Mouse (Mus musculus) embryonic facial prominence, embryonic 13.5 days (tissue): ENCODE results near the gene Gm20481. TPM values are rescaled to one million over a fixed set of nuclear protein-coding genes. Genes with fewer than 3 reads are reported as not detected.
"Not testable (repeated sequence)": the region's sequence is repeated elsewhere in the genome, so short reads cannot be mapped to it uniquely, and the experiment has no call there.

ENCODE experiments used
- ATAC-seq: fragments of 200-750 bp; cut with Nextera tagmentation; 2 replicates; pipeline ENCODE4 v1.8.0; 2017; ENCODE audit warnings: low read depth; ENCODE audit not compliant: insufficient number of reproducible peaks, insufficient read depth, low FRiP score, low TSS enrichment
- H3K27ac ChIP-seq: fragments of 300-500 bp; sonication (generic); 2 replicates; pipeline ENCODE4 v1.5.1; 2015; ENCODE audit warnings: moderate library complexity, mild to moderate bottlenecking, inconsistent platforms
- H3K27me3 ChIP-seq: fragments of 300-500 bp; sonication (generic); 2 replicates; pipeline ENCODE4 v1.6.1; 2015; ENCODE audit warnings: mild to moderate bottlenecking, inconsistent platforms
- H3K36me3 ChIP-seq: fragments of 300-500 bp; sonication (generic); 2 replicates; pipeline ENCODE4 v1.6.1; 2015; ENCODE audit warnings: mild to moderate bottlenecking, inconsistent platforms
- H3K4me1 ChIP-seq: fragments of 300-500 bp; sonication (generic); 2 replicates; pipeline ENCODE4 v1.6.1; 2015; ENCODE audit warnings: inconsistent platforms
- H3K4me2 ChIP-seq: fragments of 300-500 bp; sonication (generic); 2 replicates; pipeline ENCODE4 v1.6.1; 2015; ENCODE audit warnings: moderate library complexity, mild to moderate bottlenecking, inconsistent platforms
- H3K4me3 ChIP-seq: fragments of 300-500 bp; sonication (generic); 2 replicates; pipeline ENCODE4 v1.5.1; 2015; ENCODE audit warnings: mild to moderate bottlenecking, inconsistent platforms
- H3K9ac ChIP-seq: fragments of 300-500 bp; sonication (generic); 2 replicates; pipeline ENCODE4 v1.6.1; 2015; ENCODE audit warnings: mild to moderate bottlenecking, inconsistent platforms
- H3K9me3 ChIP-seq: fragments of 300-500 bp; sonication (generic); 2 replicates; pipeline ENCODE4 v1.6.1; 2016; ENCODE audit warnings: inconsistent platforms
- WGBS: fragments of 180-500 bp; shearing (Covaris S2); methylation state at CpG from one replicate; pipeline ENCODE4 v1.1.7; 2015; ENCODE audit warnings: mixed read lengths; 5-methylcytosine and 5-hydroxymethylcytosine counted together
- polyA plus RNA-seq: library from polyadenylated mRNA; unstranded; fragments of >200 nt; fragmentation: Nextera tagmentation; extraction: Ambion mirVana; gene quantifications from 2 replicates; pipeline ENCODE4 v1.2.1, GENCODE M21; 2015

The Gm20481 gene
- polyA plus RNA-seq, 1 experiment from 2014 or later: not detected

DNA sequence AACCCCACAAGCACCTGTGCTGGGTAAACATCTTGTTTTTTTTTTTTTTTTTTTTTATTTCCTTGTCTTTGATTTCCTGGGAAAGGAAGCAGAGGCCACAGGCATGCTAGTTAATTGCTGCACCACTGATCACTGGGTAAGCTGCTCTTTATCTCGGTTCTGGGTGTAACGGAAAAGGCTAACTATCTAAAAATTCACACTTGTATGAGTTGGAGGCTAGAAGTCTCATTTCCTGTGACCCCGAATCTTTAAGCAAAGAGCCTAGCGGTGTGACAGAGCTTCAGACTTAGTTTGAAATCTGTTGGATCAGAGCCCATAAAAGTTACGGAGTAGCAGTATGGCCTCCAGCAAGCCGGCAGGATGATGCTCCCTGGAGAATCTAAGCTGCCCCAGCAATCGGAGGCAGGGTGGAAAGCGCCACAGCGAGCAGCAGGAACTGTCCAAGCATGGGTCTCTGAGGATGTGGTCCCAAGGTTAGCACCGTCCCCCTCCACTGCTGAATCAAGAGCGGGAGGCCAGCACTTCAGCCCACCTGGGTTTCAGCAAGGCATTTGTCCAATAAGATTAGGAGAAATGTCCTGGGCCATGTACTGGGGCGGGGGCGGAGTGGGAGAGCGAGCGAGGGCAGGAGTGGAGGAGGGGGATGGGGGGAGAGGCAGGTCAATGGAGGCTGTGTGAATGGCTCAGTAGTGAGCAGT, 28.2 kb upstream of the Gm20481 start:
- Histone ChIP-seq H3K27me3 (no peaks in the 10 kb centered on the region), H3K4me1 (peaks cover 6% of the 10 kb centered on the region), H3K36me3 (no peaks in the 10 kb centered on the region), H3K9me3 (no peaks in the 10 kb centered on the region), H3K27ac (no peak overlapping the region), H3K9ac (peak overlapping the region; percentile 65), H3K4me3 (peak overlapping the region; percentile 30), H3K4me2 (peak overlapping the region; percentile 52)
- 6% methylated on average over 15 of the region's 15 CpGs for WGBS
- ATAC-seq: no peak

DNA sequence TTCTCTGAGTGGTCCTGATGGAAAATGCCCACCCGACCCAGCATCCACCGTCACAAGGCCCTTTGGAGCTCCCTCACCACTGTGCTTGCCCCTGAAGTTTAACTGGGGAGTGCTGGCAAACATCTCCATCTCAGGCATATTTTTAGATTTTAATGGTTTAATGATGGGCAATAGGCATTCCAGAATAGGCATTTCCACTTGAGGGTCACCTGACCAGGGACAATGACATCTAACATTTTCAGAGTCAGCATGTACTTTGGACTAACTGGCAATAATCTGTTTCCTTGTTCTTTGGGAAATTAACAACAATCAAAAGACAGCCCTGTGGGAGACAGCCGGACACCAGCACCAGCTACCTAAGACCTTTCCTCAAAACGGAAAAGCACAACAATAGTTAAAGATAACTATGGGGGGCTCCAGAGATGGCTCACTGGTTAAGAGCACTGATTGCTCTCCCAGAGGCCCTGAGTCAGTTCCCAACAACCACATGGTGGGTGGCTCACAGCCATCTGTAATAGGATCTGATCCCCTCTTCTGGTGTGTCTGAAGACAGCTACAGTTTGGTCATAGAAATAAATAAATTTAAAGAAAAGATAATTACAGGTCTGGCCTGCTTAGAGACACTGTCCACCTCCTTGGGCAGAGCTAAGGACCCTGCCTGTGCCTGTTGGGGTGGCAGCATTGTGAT, 26.4 kb upstream of the Gm20481 start:
- peaks cover 6% of the 10 kb centered on the region for H3K4me1 ChIP-seq
- no peaks in the 10 kb centered on the region for H3K9me3 ChIP-seq
- ATAC-seq: no peak
- no peak overlapping the region for H3K9ac ChIP-seq
- no peaks in the 10 kb centered on the region for H3K27me3 ChIP-seq
- H3K4me2 ChIP-seq: no peak overlapping the region
- H3K4me3 ChIP-seq: no peak overlapping the region
- 83% methylated on average over 4 of the region's 4 CpGs for WGBS
- H3K27ac ChIP-seq: no peak overlapping the region
- H3K36me3 ChIP-seq: no peaks in the 10 kb centered on the region

DNA sequence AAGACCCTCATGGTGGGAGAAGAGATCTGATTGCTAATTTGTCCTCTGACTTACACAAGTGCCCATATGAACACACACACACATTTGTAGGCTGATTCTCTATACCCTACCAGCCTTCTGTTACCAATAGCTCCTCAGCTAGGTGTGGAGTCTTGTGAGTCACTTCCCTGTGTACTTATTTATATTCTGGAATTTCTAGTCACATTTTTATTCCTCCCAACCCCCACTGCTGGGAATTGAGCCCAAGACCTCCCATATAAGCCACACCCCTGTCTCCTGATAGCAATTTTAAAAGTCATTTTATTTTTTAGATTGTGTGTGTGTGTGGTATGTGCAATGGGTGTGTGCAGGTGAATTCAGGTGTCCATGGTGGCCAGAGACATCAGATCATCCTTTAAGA, 25.4 kb upstream of the Gm20481 start:
- Histone ChIP-seq H3K9ac (no peak overlapping the region), H3K4me1 (peaks cover 6% of the 10 kb centered on the region), H3K36me3 (peaks cover under 1% of the 10 kb centered on the region), H3K27ac (no peak overlapping the region), H3K4me3 (no peak overlapping the region), H3K4me2 (no peak overlapping the region), H3K9me3 (no peaks in the 10 kb centered on the region), H3K27me3 (no peaks in the 10 kb centered on the region)
- ATAC-seq: no peak

DNA sequence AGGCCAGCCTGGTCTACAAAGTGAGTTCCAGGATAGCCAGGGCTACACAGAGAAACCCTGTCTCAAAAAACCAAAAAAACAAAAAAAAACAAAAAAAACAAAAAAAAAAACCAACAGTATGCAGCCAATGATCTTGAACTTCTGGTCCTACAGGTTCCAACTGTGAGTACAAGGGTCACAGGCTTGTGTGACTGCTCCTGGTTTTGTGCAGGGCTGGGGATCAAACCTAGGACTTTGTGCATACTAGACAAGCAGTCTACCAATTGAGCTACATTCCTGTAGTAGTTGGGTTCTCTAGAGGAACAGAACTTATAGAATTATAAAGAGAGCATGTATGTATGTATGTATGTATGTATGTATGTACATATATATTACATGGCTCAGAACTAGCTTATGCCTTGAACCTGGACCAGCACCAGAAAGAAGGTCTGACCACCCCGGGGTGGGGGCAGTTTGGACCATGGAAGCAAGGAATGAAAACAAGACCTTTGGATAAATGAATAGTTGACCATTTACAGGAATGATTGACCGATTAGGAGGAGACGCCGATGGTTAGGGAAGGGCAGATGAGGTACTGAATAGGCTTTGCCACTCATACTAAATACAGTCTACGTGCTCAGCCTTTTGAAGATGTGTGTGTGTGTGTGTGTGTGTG, 23.1 kb upstream of the Gm20481 start:
- Histone ChIP-seq H3K9ac (no peak overlapping the region), H3K9me3 (no peaks in the 10 kb centered on the region), H3K4me2 (no peak overlapping the region), H3K4me1 (peaks cover 13% of the 10 kb centered on the region), H3K4me3 (no peak overlapping the region), H3K27ac (no peak overlapping the region), H3K27me3 (no peaks in the 10 kb centered on the region), H3K36me3 (peaks cover 20% of the 10 kb centered on the region)
- no peak for ATAC-seq
- WGBS: 94% methylated on average over 5 of the region's 5 CpGs

DNA sequence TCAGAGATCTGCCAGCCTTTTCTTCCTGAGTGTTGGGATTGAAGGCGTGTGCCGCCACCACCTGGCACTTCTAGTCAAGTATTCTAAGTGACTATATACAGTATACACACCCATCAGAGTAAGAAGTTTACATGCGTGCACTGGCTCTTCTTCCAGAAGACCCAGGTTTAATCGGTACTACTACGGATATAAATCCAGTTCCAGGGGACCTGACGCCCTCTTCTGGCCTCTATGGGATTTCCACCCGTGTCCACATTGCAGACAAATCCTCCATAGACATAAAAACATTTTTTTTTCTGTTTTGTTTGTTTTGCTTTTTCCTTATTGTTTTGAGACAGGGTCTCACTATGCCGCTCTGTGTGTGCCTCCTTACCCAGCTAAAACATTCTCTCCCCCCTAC, 22.1 kb upstream of the Gm20481 start:
- ATAC-seq: no peak
- 27% methylated on average over 8 of the region's 8 CpGs for WGBS
- no peaks in the 10 kb centered on the region for H3K27me3 ChIP-seq
- H3K9ac ChIP-seq: no peak overlapping the region
- H3K4me3 ChIP-seq: no peak overlapping the region
- no peak overlapping the region for H3K27ac ChIP-seq
- no peak overlapping the region for H3K4me2 ChIP-seq
- H3K4me1 ChIP-seq: peaks cover 10% of the 10 kb centered on the region
- H3K9me3 ChIP-seq: no peaks in the 10 kb centered on the region
- H3K36me3 ChIP-seq: peaks cover 20% of the 10 kb centered on the region

DNA sequence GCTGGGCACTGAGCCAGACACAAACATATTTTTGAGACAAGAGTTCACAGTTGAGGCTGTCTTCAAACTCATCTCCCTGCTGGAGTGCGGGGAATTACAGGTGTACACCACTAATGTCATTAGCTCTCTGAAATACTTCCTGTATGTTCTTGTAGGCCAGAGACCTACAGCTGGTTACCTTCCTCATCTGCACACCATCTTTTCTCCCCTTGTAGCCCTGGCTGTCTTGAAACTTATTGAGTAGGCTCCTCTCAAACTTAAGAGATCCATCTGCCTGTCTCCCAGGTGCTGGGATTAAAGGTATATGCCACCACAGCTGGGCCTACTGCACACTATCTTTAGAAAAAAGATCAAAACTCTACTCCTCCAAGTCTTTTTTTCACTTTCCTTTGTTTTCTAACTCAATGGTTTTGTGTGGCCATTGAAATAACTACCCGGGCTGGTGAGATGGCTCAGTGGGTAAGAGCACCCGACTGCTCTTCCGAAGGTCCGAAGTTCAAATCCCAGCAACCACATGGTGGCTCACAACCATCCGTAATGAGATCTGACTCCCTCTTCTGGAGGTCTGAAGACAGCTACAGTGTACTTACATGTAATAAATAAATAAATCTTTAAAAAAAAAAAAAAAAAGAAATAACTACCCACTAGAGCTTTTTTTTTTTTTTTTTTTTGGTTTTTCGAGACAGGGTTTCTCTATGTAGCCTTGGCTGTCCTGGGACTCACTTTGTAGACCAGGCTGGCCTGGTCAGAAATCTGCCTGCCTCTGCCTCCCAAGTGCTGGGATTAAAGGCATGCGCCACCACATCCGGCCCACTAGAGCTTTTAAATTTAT, 20.8 kb upstream of the Gm20481 start:
- not testable (repeated sequence) for ATAC-seq, H3K4me3 ChIP-seq, H3K27ac ChIP-seq, H3K4me2 ChIP-seq, H3K9me3 ChIP-seq, H3K27me3 ChIP-seq, H3K9ac ChIP-seq
- H3K36me3 ChIP-seq: peaks cover 20% of the 10 kb centered on the region
- WGBS: 66% methylated on average over 9 of the region's 9 CpGs
- H3K4me1 ChIP-seq: peaks cover 10% of the 10 kb centered on the region

DNA sequence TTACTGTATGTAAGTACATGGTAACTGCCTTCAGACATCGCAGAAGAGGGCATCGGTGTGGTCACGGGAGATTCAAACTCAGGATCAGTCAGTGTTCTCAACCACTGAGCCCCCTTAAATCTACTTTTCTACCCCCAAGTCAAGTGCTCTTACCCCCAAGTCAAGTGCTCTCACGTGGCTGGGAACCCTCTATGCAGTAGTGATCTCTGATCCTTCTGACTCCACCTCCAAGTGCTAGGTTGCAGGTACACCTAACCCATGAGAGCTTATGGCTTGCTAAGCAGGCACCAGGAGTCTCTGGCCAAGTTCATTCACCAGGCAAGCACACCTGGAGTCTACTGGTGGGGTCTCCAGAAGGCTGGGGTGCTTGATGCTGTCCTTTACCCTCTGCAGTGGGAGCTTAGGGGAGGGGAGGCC, 20.2 kb upstream of the Gm20481 start:
- no peak overlapping the region for H3K4me3 ChIP-seq
- 33% methylated on average over 4 of the region's 4 CpGs for WGBS
- H3K27ac ChIP-seq: no peak overlapping the region

DNA sequence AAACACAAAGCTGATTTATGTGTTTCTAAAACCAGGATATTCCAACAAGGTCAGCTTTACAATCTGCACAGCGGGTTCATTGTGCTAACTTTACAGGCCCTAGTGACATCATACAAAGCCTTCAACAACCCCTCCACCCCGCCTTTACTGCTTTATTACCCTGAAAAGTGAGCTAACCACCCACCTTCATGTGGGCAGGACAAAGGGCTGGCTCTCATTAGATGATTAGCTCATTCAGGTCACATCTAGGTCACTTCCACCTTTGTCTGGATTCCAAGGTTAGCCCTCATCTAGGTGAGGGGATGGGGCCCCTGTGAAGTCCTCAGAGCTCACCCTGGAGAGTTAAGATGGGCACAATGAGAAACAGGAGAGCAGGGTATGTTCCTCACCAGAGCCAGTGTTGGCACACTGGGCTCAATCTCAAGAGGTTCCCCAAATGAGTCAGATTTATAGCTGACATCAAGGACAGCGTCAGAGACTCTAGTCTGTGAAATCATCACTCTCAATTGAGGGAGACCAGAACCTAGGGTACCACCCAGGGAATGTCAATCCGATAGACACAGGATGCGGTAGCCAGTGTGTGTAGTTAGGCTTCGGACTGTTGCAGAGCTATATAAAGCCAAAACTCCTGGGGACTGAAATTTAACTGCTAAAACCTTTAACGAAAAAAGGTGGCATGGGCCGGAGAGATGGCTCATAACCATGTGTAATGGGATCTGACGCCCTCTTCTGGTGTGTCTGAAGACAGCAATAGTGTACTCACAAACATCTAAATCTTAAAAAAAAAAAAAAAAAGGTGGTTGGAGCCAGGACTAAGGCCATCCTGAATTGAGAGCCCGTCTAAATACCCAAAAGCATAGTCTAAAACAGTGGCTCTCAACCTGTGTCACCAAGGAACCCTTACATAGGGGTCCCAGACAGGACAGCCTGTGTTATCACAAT, 18.9 kb upstream of the Gm20481 start:
- Histone ChIP-seq H3K36me3 (peaks cover 20% of the 10 kb centered on the region), H3K4me3 (peak overlapping the region; percentile 94), H3K9me3 (no peaks in the 10 kb centered on the region), H3K27ac (peak overlapping the region; percentile 94), H3K4me1 (peaks cover 10% of the 10 kb centered on the region), H3K4me2 (peak overlapping the region; percentile 72), H3K27me3 (peaks cover under 1% of the 10 kb centered on the region), H3K9ac (peak overlapping the region; percentile 100)
- ATAC-seq: no peak
- WGBS: 28% methylated on average over 10 of the region's 10 CpGs

More for the DNA sequence above, 20.2 kb upstream of the Gm20481 start:
- H3K36me3 ChIP-seq: peaks cover 20% of the 10 kb centered on the region
- H3K27me3 ChIP-seq: no peaks in the 10 kb centered on the region
- H3K9ac ChIP-seq: no peak overlapping the region
- H3K4me2 ChIP-seq: no peak overlapping the region
- ATAC-seq: no peak
- peaks cover 10% of the 10 kb centered on the region for H3K4me1 ChIP-seq
- no peaks in the 10 kb centered on the region for H3K9me3 ChIP-seq

DNA sequence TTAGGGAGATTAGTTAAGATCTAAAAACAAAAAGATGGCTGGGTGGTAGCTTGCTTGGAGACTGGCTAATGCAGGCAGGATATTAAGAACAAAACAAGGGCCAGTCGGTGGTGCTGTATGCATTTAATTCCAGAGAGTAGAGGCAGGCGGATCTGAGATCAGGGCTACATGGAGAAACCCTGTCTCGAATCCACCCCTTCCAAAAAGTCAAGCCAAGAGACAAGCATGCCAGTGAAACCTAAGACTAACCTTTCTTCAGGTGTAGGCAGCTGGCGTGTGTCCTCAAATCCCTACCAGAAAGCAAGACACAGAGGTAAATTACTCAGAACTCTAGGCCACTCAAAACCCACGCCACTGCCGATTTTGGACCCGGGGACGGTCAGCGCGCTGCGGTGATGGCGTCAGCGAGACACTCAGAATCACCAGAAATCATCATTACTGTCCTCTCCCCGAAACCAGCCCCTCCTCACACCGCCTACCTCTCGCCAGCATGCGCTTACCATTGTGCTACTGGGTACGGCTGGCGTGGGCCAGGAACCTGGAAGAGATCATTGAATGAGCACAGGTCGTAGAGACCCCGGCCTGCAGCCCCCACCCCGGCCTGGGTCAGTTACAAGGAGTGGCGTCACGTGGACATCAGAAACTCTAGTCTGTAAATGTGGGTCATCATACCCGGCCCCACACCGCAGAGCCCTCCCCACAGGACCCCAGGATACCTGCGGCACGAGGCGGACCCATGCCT, 17.9 kb upstream of the Gm20481 start:
- H3K27ac ChIP-seq: peak overlapping the region; percentile 94
- under 1% methylated on average over 29 of the region's 29 CpGs for WGBS
- peak; percentile 60 for ATAC-seq

DNA sequence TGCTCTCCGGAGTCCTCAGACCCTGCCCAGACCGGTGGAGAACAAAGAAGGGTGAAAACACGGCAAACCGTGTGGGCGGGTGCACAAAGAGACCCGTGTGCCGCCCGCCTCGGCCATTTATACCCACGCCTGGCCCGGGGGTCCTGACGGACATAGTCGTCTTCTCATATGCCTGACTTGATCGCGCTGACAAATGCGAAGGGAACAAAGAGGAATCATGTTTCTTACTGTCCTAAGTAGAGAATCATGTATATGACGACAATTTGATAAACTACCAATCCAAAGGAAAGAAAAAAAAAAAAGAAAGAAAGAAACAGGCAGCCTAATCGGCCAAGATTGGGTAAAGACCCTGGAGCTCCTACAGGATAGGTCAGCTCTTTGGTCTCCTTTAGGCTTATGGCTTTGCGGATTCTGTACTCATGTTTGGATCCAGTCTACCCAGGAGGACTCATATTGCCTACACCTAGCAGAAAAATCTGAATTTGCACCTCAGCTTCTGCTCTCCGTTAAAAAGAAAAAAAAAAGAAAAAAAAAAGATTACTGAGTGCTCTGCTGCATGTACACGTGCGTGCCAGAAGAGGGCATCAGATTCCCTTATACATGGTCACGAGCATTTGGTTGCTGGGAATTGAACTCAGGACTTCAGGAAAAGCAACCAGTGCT, 17.2 kb upstream of the Gm20481 start:
- Histone ChIP-seq H3K9me3 (no peaks in the 10 kb centered on the region), H3K4me2 (peak overlapping the region; percentile 72), H3K9ac (peak overlapping the region; percentile 100), H3K27ac (peak overlapping the region; percentile 94), H3K27me3 (peaks cover 7% of the 10 kb centered on the region), H3K36me3 (peaks cover 20% of the 10 kb centered on the region), H3K4me1 (peaks cover 10% of the 10 kb centered on the region), H3K4me3 (peak overlapping the region; percentile 94)
- ATAC-seq: peak; percentile 69
- WGBS: under 1% methylated on average over 23 of the region's 23 CpGs

More for the DNA sequence above, 17.9 kb upstream of the Gm20481 start:
- H3K36me3 ChIP-seq: peaks cover 20% of the 10 kb centered on the region
- H3K9ac ChIP-seq: peak overlapping the region; percentile 100
- H3K4me3 ChIP-seq: peak overlapping the region; percentile 94
- H3K4me1 ChIP-seq: peaks cover 10% of the 10 kb centered on the region
- H3K4me2 ChIP-seq: peak overlapping the region; percentile 72
- H3K9me3 ChIP-seq: no peaks in the 10 kb centered on the region
- H3K27me3 ChIP-seq: peaks cover 5% of the 10 kb centered on the region
